Mouse (Mus musculus) heart, embryonic 13.5 days (tissue): Measurements from ENCODE around the gene B3galt1. TPM values are rescaled to one million over a fixed set of nuclear protein-coding genes. Genes with fewer than 3 reads are reported as not detected.

Experiments used
- ATAC-seq: fragments of 200-750 bp; cut with Nextera tagmentation; 2 replicates; pipeline ENCODE4 v1.8.0; 2017; ENCODE audit warnings: moderate TSS enrichment; ENCODE audit not compliant: insufficient number of reproducible peaks, low FRiP score, low TSS enrichment; ENCODE audit errors: extremely low read depth
- H3K27ac ChIP-seq: fragments of 300-500 bp; sonication (generic); replicated peaks from 2 replicates; pipeline ENCODE4 v1.5.1; 2015; ENCODE audit warnings: moderate library complexity, mild to moderate bottlenecking, inconsistent platforms
- H3K27me3 ChIP-seq: fragments of 300-500 bp; sonication (generic); replicated peaks from 2 replicates; pipeline ENCODE4 v1.6.1; 2015; ENCODE audit warnings: mild to moderate bottlenecking, inconsistent platforms
- H3K36me3 ChIP-seq: fragments of 300-500 bp; sonication (generic); 2 replicates; pipeline ENCODE4 v1.6.1; 2015; ENCODE audit warnings: mild to moderate bottlenecking, inconsistent platforms
- H3K4me1 ChIP-seq: fragments of 300-500 bp; sonication (generic); 2 replicates; pipeline ENCODE4 v1.6.1; 2015; ENCODE audit warnings: inconsistent platforms
- H3K4me2 ChIP-seq: fragments of 300-500 bp; sonication (generic); 2 replicates; pipeline ENCODE4 v1.6.1; 2015; ENCODE audit warnings: inconsistent platforms, mild to moderate bottlenecking, moderate library complexity
- H3K4me3 ChIP-seq: fragments of 300-500 bp; sonication (generic); 2 replicates; pipeline ENCODE4 v1.5.1; 2015; ENCODE audit warnings: moderate library complexity, mild to moderate bottlenecking, inconsistent platforms
- H3K9ac ChIP-seq: fragments of 300-500 bp; sonication (generic); 2 replicates; pipeline ENCODE4 v1.6.1; 2015; ENCODE audit warnings: inconsistent platforms, mild to moderate bottlenecking, moderate library complexity
- H3K9me3 ChIP-seq: fragments of 300-500 bp; sonication (generic); 2 replicates; pipeline ENCODE4 v1.6.1; 2016; ENCODE audit warnings: inconsistent platforms
- WGBS: fragments of 180-500 bp; shearing (Covaris S2); methylation state at CpG from one replicate; pipeline ENCODE4 v1.1.7; 2015; ENCODE audit warnings: mixed read lengths; 5-methylcytosine and 5-hydroxymethylcytosine counted together
- polyA plus RNA-seq: library from polyadenylated mRNA; unstranded; fragments of >200 nt; fragmentation: Nextera tagmentation; extraction: Ambion mirVana; gene quantifications from 2 replicates; pipeline ENCODE4 v1.2.1, GENCODE M21; 2015

B3galt1 gene
- polyA plus RNA-seq, 1 experiment from 2014 or later = 6.0 TPM

- H3K4me1 ChIP-seq = no peaks in the 10 kb centered on the region
- H3K4me2 ChIP-seq = no peak overlapping the region
- 70% methylated on average over 2 of the region's 2 CpGs for WGBS
- no peak overlapping the region for H3K9ac ChIP-seq
- no peak overlapping the region for H3K4me3 ChIP-seq
- no peak for ATAC-seq
- H3K36me3 ChIP-seq = no peaks in the 10 kb centered on the region
- no peaks in the 10 kb centered on the region for H3K27me3 ChIP-seq
- H3K9me3 ChIP-seq = no peaks in the 10 kb centered on the region
- no peak overlapping the region for H3K27ac ChIP-seq
Measured at GRCm38 (mm10) chr2:67957561-67957960, 391.9 kb downstream of the B3galt1 start.

DNA sequence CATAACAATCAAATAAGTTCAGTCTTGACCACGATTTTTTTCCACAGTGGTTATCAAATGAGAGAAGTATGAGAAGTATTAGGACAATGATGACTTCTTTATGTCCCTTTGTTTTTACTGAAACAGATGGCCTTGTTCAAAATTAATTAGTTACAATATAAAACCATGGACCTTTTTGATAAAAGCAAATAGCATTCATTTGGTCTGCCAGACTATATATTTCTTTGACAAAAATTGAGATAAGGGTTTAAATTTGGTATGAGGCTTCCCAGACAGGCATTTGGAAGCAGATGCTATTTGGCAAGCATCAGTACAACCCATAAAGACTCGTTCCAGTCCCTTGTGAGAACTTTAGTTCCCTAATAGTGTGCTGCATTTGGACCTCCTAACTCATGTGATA lies 395.0 kb downstream of the B3galt1 start:
- H3K4me1 ChIP-seq = no peaks in the 10 kb centered on the region
- ATAC-seq = no peak
- WGBS = 56% methylated on average over 2 of the region's 2 CpGs
- no peaks in the 10 kb centered on the region for H3K9me3 ChIP-seq
- H3K27me3 ChIP-seq = no peaks in the 10 kb centered on the region
- no peak overlapping the region for H3K4me3 ChIP-seq
- no peak overlapping the region for H3K4me2 ChIP-seq
- H3K36me3 ChIP-seq = no peaks in the 10 kb centered on the region
- no peak overlapping the region for H3K9ac ChIP-seq
- H3K27ac ChIP-seq = no peak overlapping the region

GRCm38 (mm10) chr2:67968812-67969211 lies 403.1 kb downstream of the B3galt1 start:
- H3K4me3 ChIP-seq = no peak overlapping the region
- H3K9me3 ChIP-seq = no peaks in the 10 kb centered on the region
- no peak overlapping the region for H3K4me2 ChIP-seq
- ATAC-seq = no peak
- no peak overlapping the region for H3K27ac ChIP-seq
- H3K4me1 ChIP-seq = no peaks in the 10 kb centered on the region
- no peaks in the 10 kb centered on the region for H3K27me3 ChIP-seq
- no peak overlapping the region for H3K9ac ChIP-seq
- no peaks in the 10 kb centered on the region for H3K36me3 ChIP-seq

- Histone ChIP-seq H3K27ac (no peak overlapping the region), H3K4me3 (no peak overlapping the region), H3K36me3 (no peaks in the 10 kb centered on the region), H3K4me2 (no peak overlapping the region), H3K27me3 (no peaks in the 10 kb centered on the region), H3K9me3 (no peaks in the 10 kb centered on the region), H3K4me1 (no peaks in the 10 kb centered on the region), H3K9ac (no peak overlapping the region)
- no peak for ATAC-seq
- WGBS = 66% methylated on average over 7 of the region's 7 CpGs
Measured at GRCm38 (mm10) chr2:67971091-67971490, 405.4 kb downstream of the B3galt1 start.

- H3K4me2 ChIP-seq = no peak overlapping the region
- H3K36me3 ChIP-seq = no peaks in the 10 kb centered on the region
- H3K4me3 ChIP-seq = no peak overlapping the region
- no peak overlapping the region for H3K27ac ChIP-seq
- 69% methylated on average over 6 of the region's 6 CpGs for WGBS
- H3K27me3 ChIP-seq = no peaks in the 10 kb centered on the region
- H3K9me3 ChIP-seq = no peaks in the 10 kb centered on the region
- H3K4me1 ChIP-seq = no peaks in the 10 kb centered on the region
- H3K9ac ChIP-seq = no peak overlapping the region
- no peak for ATAC-seq
Measured at GRCm38 (mm10) chr2:67971576-67971975, 405.9 kb downstream of the B3galt1 start.

DNA sequence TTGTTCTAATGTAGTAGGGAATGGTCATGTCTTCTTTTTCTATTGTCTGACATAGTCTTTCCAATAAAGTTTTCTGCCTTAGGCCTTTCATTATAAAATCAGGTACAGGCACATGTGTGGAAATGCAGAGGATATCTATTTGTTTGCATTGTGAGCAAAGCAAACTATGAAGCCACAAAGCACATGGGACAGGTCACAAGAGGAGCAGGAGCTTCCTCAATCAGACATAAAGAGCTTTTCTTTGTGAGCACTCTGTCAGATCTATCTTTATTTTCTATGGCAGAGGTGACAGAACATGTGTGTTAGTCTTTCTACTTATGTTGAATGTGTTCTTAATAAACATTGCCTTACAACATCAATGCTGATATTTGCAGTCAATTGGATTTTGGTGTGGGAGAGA lies 410.1 kb downstream of the B3galt1 start:
- no peak overlapping the region for H3K4me3 ChIP-seq
- no peaks in the 10 kb centered on the region for H3K4me1 ChIP-seq
- no peak overlapping the region for H3K27ac ChIP-seq
- no peaks in the 10 kb centered on the region for H3K9me3 ChIP-seq
- H3K9ac ChIP-seq = no peak overlapping the region
- ATAC-seq = no peak
- H3K36me3 ChIP-seq = no peaks in the 10 kb centered on the region
- H3K4me2 ChIP-seq = no peak overlapping the region
- no peaks in the 10 kb centered on the region for H3K27me3 ChIP-seq

- no peaks in the 10 kb centered on the region for H3K36me3 ChIP-seq
- no peaks in the 10 kb centered on the region for H3K9me3 ChIP-seq
- H3K4me3 ChIP-seq = no peak overlapping the region
- no peaks in the 10 kb centered on the region for H3K4me1 ChIP-seq
- no peak for ATAC-seq
- H3K27me3 ChIP-seq = no peaks in the 10 kb centered on the region
- no peak overlapping the region for H3K9ac ChIP-seq
- H3K27ac ChIP-seq = no peak overlapping the region
- WGBS = 88% methylated on average over 4 of the region's 4 CpGs
- H3K4me2 ChIP-seq = no peak overlapping the region
Measured at GRCm38 (mm10) chr2:67976488-67976887, 410.8 kb downstream of the B3galt1 start.

DNA sequence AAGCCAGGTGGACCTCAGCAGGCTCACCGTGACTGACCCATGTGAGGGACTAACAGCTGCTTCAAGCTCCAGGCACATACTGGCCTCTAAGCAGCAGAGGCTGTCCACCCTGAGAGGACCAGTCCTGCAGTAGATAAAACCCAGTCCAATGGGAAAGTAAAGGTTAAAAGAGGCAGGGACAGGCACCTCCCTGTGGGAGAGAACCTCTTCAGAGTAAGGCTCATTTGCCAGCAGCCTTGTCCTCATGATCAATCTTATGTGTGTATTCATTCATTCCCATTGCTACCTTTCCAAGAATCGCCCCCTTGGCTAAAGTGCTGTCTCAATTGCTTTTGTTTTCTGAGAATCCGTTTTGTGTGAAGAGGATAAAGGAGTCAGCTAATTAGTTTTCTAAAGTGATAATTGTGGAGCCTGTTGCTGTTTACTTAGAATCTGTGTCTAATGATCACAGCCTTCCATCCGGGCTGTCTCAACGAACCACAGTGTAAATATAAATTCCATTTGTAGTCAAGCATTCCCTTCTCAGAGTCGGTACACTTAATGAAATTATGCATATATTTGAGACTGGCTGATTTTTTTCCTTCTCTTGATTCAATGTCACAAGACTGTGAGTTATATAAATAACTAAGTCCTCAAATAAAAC lies 412.1 kb downstream of the B3galt1 start:
- Histone ChIP-seq H3K27me3 (no peaks in the 10 kb centered on the region), H3K9ac (no peak overlapping the region), H3K36me3 (no peaks in the 10 kb centered on the region), H3K27ac (no peak overlapping the region), H3K4me3 (no peak overlapping the region), H3K9me3 (no peaks in the 10 kb centered on the region), H3K4me2 (no peak overlapping the region), H3K4me1 (no peaks in the 10 kb centered on the region)
- WGBS = 74% methylated on average over 6 of the region's 6 CpGs
- no peak for ATAC-seq

GRCm38 (mm10) chr2:67983563-67983962 lies 417.9 kb downstream of the B3galt1 start:
- Histone ChIP-seq H3K4me2 (no peak overlapping the region), H3K27ac (no peak overlapping the region), H3K9me3 (no peaks in the 10 kb centered on the region), H3K27me3 (no peaks in the 10 kb centered on the region), H3K4me1 (no peaks in the 10 kb centered on the region), H3K4me3 (no peak overlapping the region), H3K9ac (no peak overlapping the region), H3K36me3 (no peaks in the 10 kb centered on the region)
- ATAC-seq = no peak
- WGBS = 71% methylated on average over 3 of the region's 3 CpGs

DNA sequence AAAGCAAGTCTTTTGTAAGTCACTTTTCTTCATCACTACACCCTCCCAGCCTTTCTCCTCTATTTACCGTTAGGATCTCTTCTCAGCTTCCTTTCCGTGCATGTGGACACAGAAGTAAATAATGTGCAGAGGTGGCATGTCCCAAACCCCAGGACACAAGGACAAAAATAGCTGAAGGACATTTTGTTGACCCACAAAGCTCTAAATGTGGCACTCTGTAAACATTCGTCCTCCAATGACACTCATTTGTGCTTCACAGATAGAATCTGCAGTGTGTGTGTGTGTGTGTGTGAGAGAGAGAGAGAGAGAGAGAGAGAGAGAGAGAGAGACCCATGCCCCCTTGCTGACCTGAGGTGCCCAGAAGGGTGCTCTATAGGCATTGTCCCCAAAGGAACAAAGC lies 419.5 kb downstream of the B3galt1 start:
- no peak for ATAC-seq
- no peak overlapping the region for H3K27ac ChIP-seq
- no peaks in the 10 kb centered on the region for H3K9me3 ChIP-seq
- H3K4me1 ChIP-seq = no peaks in the 10 kb centered on the region
- H3K9ac ChIP-seq = no peak overlapping the region
- no peak overlapping the region for H3K4me2 ChIP-seq
- H3K4me3 ChIP-seq = no peak overlapping the region
- no peaks in the 10 kb centered on the region for H3K36me3 ChIP-seq
- WGBS = 74% methylated on average over 3 of the region's 3 CpGs
- H3K27me3 ChIP-seq = no peaks in the 10 kb centered on the region

- H3K27ac ChIP-seq = no peak overlapping the region
- H3K4me3 ChIP-seq = no peak overlapping the region
- WGBS = 83% methylated on average over 1 of the region's 1 CpGs
- H3K36me3 ChIP-seq = no peaks in the 10 kb centered on the region
- no peak overlapping the region for H3K9ac ChIP-seq
- H3K4me2 ChIP-seq = no peak overlapping the region
- H3K4me1 ChIP-seq = no peaks in the 10 kb centered on the region
- H3K9me3 ChIP-seq = no peaks in the 10 kb centered on the region
- no peaks in the 10 kb centered on the region for H3K27me3 ChIP-seq
- ATAC-seq = no peak
Measured at GRCm38 (mm10) chr2:67993421-67993820, 427.8 kb downstream of the B3galt1 start.

DNA sequence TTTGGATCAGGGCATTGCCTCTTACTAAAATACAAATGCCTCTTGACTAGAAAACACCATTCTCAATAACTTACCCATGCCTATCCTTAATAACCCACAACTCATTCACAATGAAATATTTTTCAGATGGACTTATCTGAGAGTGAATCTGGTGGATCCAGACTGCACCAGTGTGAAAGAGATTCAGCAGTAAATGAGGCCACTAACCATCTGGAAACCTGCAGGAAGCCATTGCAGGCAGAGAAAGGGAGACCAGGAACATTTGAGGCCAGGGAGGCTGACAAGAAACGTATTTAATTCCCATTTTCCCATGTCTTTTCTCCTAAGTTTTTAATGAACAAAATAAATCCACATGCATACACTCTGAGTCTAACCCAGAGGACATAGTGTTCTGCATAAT lies 437.4 kb downstream of the B3galt1 start:
- no peak overlapping the region for H3K27ac ChIP-seq
- no peak overlapping the region for H3K9ac ChIP-seq
- no peaks in the 10 kb centered on the region for H3K27me3 ChIP-seq
- WGBS = 72% methylated on average over 1 of the region's 1 CpGs
- H3K4me2 ChIP-seq = no peak overlapping the region
- H3K4me1 ChIP-seq = no peaks in the 10 kb centered on the region
- H3K9me3 ChIP-seq = no peaks in the 10 kb centered on the region
- ATAC-seq = no peak
- H3K36me3 ChIP-seq = no peaks in the 10 kb centered on the region
- no peak overlapping the region for H3K4me3 ChIP-seq
